Mouse (Mus musculus) limb, embryonic 11.5 days (tissue): ENCODE measurements around the gene Sox15. TPM values are rescaled to one million over a fixed set of nuclear protein-coding genes. Genes with fewer than 3 reads are reported as not detected.
"Not testable (repeated sequence)": the region's sequence is repeated elsewhere in the genome, so short reads cannot be mapped to it uniquely, and the experiment has no call there.

ENCODE experiments used
- ATAC-seq: fragments of 200-750 bp; cut with Nextera tagmentation; 2 replicates; pipeline ENCODE4 v1.8.0; 2017; ENCODE audit warnings: low read depth; ENCODE audit not compliant: insufficient number of reproducible peaks, low FRiP score, low TSS enrichment
- DNase-seq: peaks from one replicate; pipeline ENCODE4 v3.0.0-alpha.2; 2015; ENCODE audit warnings: low spot score
- H3K27ac ChIP-seq: fragments of 300-500 bp; sonication (generic); replicated peaks from 2 replicates; pipeline ENCODE4 v1.5.1; 2014; ENCODE audit warnings: low read depth, mild to moderate bottlenecking, low read length
- H3K27me3 ChIP-seq: fragments of 300-500 bp; sonication (generic); 2 replicates; pipeline ENCODE4 v1.6.1; 2014; ENCODE audit warnings: mild to moderate bottlenecking, low read length, mixed read lengths; ENCODE audit not compliant: control insufficient read depth, insufficient read depth
- H3K36me3 ChIP-seq: fragments of 300-500 bp; sonication (generic); 2 replicates; pipeline ENCODE4 v1.6.1; 2014; ENCODE audit warnings: mild to moderate bottlenecking, low read length, moderate library complexity, mixed read lengths; ENCODE audit not compliant: control insufficient read depth, insufficient read depth
- H3K4me1 ChIP-seq: fragments of 300-500 bp; sonication (generic); 2 replicates; pipeline ENCODE4 v1.6.1; 2014; ENCODE audit warnings: low read length, mixed read lengths; ENCODE audit not compliant: control insufficient read depth, insufficient read depth
- H3K4me2 ChIP-seq: fragments of 300-500 bp; sonication (generic); 2 replicates; pipeline ENCODE4 v1.6.1; 2014; ENCODE audit warnings: low read depth, mild to moderate bottlenecking, moderate library complexity; ENCODE audit not compliant: severe bottlenecking
- H3K4me3 ChIP-seq: fragments of 300-500 bp; sonication (generic); 2 replicates; pipeline ENCODE4 v1.5.1; 2014; ENCODE audit warnings: low read depth, low read length
- H3K9ac ChIP-seq: fragments of 300-500 bp; sonication (generic); 2 replicates; pipeline ENCODE4 v1.6.1; 2014; ENCODE audit warnings: mild to moderate bottlenecking, low read length
- H3K9me3 ChIP-seq: fragments of 300-500 bp; sonication (generic); 2 replicates; pipeline ENCODE4 v1.6.1; 2016; ENCODE audit warnings: low read length; ENCODE audit not compliant: control insufficient read depth
- WGBS: fragments of 180-500 bp; shearing (Covaris S2); extraction: QIAGEN DNeasy Blood & Tissue Kit; methylation state at CpG from one replicate; pipeline ENCODE4 v1.1.7; 2014; 5-methylcytosine and 5-hydroxymethylcytosine counted together
- polyA plus RNA-seq: library from polyadenylated mRNA; unstranded; fragments of >200 nt; fragmentation: Nextera tagmentation; extraction: Ambion mirVana; gene quantifications from 2 replicates; pipeline ENCODE4 v1.2.1, GENCODE M21; 2014

Gene Sox15
- polyA plus RNA-seq, 1 experiment from 2014 or later, result 0.17 TPM

- peak within 1 kb of the TSS; percentile 88 for H3K4me2 ChIP-seq
- H3K4me3 ChIP-seq, result peak within 1 kb of the TSS; percentile 39
- H3K36me3 ChIP-seq, result no peaks in the 10 kb centered on the region
- H3K9ac ChIP-seq, result peak within 1 kb of the TSS; percentile 80
- H3K27ac ChIP-seq, result peak within 1 kb of the TSS; percentile 15; the same call in 1 of the 2 replicates
- H3K27me3 ChIP-seq, result no peaks in the 10 kb centered on the region
- 2% methylated on average over 40 of the region's 41 CpGs for WGBS
- H3K9me3 ChIP-seq, result no peaks in the 10 kb centered on the region
- peaks cover 10% of the 10 kb centered on the region for H3K4me1 ChIP-seq
- DNase-seq, result peak; percentile 71
- peak; percentile 76 for ATAC-seq
Observed at GRCm38 (mm10) chr11:69695361-69696181, 40.5 kb downstream of the Sox15 start, which contains the start of the genes Tnfsf12 and Tnfsfm13. TSS of gene Tnfsf12 (minus strand) at chr11:69695849. TSS of gene Tnfsfm13 (minus strand) at chr11:69696098.

DNA sequence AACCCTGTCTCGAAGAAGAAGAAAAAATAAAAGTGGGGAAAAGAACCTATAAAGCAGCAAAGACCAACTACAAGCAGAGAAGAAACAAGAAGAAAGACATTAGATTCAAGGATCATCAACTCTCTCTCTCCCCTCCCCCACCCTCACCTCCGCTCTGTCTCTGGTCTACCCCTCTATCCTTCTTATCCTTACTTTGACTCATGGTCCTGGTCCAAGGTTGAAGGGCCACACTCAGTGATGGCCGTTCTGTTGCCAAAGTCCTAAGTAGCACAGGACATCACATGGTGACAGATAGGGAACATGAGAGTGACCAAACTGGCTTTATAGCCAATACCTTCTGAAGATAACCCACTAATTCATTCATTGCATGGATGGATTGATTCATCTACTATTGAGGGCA is 42.3 kb downstream of the Sox15 start:
- 85% methylated on average over 3 of the region's 3 CpGs for WGBS
- Histone ChIP-seq H3K27ac (no peak overlapping the region), H3K4me1 (peaks cover 10% of the 10 kb centered on the region), H3K4me3 (no peak overlapping the region), H3K9me3 (no peaks in the 10 kb centered on the region), H3K36me3 (no peaks in the 10 kb centered on the region), H3K9ac (no peak overlapping the region), H3K27me3 (no peaks in the 10 kb centered on the region), H3K4me2 (no peak overlapping the region)
- ATAC-seq (no peak), DNase-seq (no peak)

DNA sequence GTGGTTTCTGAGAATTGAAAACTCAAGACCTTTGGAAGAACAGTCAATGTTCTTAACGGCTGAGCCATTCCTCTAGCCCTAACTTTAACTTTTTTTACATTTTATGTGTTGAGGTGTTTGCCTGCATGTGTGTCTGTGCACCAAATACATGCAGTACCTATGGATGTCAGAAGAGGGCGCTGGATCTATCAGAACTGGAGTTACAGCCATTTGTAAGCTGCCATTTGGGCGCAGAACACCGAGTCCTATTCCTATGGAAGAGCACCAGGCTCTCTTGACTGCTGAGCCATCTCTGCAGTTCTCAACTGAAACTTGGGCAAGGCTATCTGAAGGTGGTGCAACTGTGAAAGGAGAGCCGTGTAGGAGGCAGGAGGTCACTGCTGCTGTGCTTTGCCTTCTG is 43.5 kb downstream of the Sox15 start:
- Histone ChIP-seq H3K36me3 (no peaks in the 10 kb centered on the region), H3K4me1 (peaks cover 10% of the 10 kb centered on the region), H3K27me3 (no peaks in the 10 kb centered on the region), H3K4me2 (no peak overlapping the region), H3K27ac (no peak overlapping the region), H3K4me3 (no peak overlapping the region), H3K9ac (no peak overlapping the region), H3K9me3 (no peaks in the 10 kb centered on the region)
- no peak for ATAC-seq
- WGBS, result 75% methylated on average over 5 of the region's 5 CpGs
- DNase-seq, result no peak

GRCm38 (mm10) chr11:69699595-69699994 is 44.5 kb downstream of the Sox15 start:
- DNase-seq (no peak), ATAC-seq (no peak)
- H3K36me3 ChIP-seq, result no peaks in the 10 kb centered on the region
- no peak overlapping the region for H3K27ac ChIP-seq
- H3K4me1 ChIP-seq, result peaks cover 10% of the 10 kb centered on the region
- no peak overlapping the region for H3K4me3 ChIP-seq
- 70% methylated on average over 1 of the region's 1 CpGs for WGBS
- H3K9ac ChIP-seq, result no peak overlapping the region
- no peaks in the 10 kb centered on the region for H3K9me3 ChIP-seq
- no peak overlapping the region for H3K4me2 ChIP-seq
- H3K27me3 ChIP-seq, result no peaks in the 10 kb centered on the region

DNA sequence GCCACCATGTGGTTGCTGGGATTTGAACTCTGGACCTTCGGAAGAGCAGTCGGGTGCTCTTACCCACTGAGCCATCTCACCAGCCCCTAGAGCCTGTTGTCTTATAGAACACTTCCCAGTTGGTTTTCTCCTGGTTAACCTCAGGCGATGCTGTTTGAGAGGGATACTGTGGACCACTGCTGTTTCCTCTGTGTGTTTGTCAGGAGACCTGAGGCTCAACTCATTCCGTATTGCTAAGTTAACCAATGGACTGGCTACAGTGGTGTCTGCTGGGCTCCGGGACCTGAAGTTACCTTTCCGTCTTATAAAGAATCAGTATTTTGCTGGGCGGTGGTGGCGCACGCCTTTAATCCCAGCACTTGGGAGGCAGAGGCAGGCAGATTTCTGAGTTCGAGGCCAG is 47.8 kb downstream of the Sox15 start:
- H3K27ac ChIP-seq, H3K4me2 ChIP-seq: not testable (repeated sequence)
- WGBS, result 94% methylated on average over 10 of the region's 10 CpGs

GRCm38 (mm10) chr11:69703381-69703780 is 48.3 kb downstream of the Sox15 start:
- H3K9ac ChIP-seq, H3K36me3 ChIP-seq, DNase-seq, H3K27ac ChIP-seq, H3K27me3 ChIP-seq, H3K4me3 ChIP-seq, H3K4me2 ChIP-seq, H3K4me1 ChIP-seq, H3K9me3 ChIP-seq, ATAC-seq: not testable (repeated sequence)
- 67% methylated on average over 2 of the region's 3 CpGs for WGBS

More for the DNA sequence above, 47.8 kb downstream of the Sox15 start:
- not testable (repeated sequence) for H3K9me3 ChIP-seq, H3K9ac ChIP-seq, H3K27me3 ChIP-seq, DNase-seq, ATAC-seq, H3K4me1 ChIP-seq, H3K36me3 ChIP-seq, H3K4me3 ChIP-seq

- no peak overlapping the region for H3K9ac ChIP-seq
- 75% methylated on average over 8 of the region's 8 CpGs for WGBS
- H3K4me1 ChIP-seq, result peaks cover 3% of the 10 kb centered on the region; the same call in 1 of the 2 replicates
- no peak overlapping the region for H3K4me2 ChIP-seq
- no peak overlapping the region for H3K4me3 ChIP-seq
- H3K27ac ChIP-seq, result no peak overlapping the region
- H3K36me3 ChIP-seq, result no peaks in the 10 kb centered on the region
- ATAC-seq, result no peak
- no peaks in the 10 kb centered on the region for H3K27me3 ChIP-seq
- H3K9me3 ChIP-seq, result no peaks in the 10 kb centered on the region
- DNase-seq, result no peak
Observed at GRCm38 (mm10) chr11:69703814-69704612, 48.9 kb downstream of the Sox15 start.

DNA sequence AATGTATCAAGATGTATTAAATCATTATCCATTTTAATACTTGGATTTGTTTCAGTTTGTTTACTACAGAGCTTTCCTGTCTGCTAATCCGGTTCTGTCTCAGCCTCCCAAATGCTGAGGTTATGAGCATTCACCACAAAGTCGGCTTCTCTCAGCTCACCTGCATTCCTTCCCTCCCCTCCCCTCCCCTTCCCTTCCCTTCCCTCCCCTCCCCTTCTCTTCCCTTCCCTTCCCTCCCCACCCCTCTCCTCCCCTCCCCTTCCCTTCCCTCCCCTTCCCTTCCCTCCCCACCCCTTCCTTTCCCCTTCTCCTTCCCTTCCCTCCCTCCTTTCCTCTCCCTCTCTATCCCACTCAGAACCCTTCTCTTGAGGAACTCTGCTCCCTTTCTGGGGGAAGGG is 49.5 kb downstream of the Sox15 start:
- no peak overlapping the region for H3K4me2 ChIP-seq
- 45% methylated on average over 2 of the region's 2 CpGs for WGBS
- DNase-seq (no peak), ATAC-seq (no peak)
- H3K27ac ChIP-seq, result no peak overlapping the region
- H3K9ac ChIP-seq, result no peak overlapping the region
- no peaks in the 10 kb centered on the region for H3K27me3 ChIP-seq
- H3K36me3 ChIP-seq, result no peaks in the 10 kb centered on the region
- H3K4me1 ChIP-seq, result peaks cover 8% of the 10 kb centered on the region; the same call in 1 of the 2 replicates
- H3K9me3 ChIP-seq, result no peaks in the 10 kb centered on the region
- H3K4me3 ChIP-seq, result no peak overlapping the region
